Mouse (Mus musculus) cerebellum, postnatal 25 days (tissue): ENCODE results near the gene Kirrel3.
A peak's percentile ranks its signal among the peaks of the same experiment; 100 is the strongest.

Experiments
- DNase-seq, 2 experiments: peaks; one replicate each; pipeline ENCODE4 v3.0.0; 2021; ENCODE audit warnings: mixed read lengths in 2 of 2

Kirrel3 gene

DNA sequence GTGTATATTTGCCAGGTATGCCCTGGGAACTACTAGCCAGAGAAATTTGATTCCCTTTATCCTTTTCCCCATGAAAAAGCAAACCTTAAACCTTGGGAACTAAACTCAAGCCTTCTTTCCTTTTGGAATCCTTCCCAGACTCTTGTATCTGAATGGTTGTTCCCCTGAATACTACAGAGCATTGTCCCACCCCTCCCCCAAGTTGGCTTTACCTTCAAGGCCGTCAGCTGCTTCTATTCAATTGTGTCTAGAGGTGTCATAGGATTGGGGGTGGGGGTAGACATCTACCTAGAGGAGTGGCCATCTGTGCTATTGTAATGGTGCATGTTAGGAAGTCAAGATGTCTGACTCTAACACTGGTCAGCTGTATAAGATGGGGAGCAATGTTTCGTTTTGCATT is 351.1 kb downstream of the Kirrel3 start:
- DNase-seq: peak in 1 of 2 experiments; percentile 36

DNA sequence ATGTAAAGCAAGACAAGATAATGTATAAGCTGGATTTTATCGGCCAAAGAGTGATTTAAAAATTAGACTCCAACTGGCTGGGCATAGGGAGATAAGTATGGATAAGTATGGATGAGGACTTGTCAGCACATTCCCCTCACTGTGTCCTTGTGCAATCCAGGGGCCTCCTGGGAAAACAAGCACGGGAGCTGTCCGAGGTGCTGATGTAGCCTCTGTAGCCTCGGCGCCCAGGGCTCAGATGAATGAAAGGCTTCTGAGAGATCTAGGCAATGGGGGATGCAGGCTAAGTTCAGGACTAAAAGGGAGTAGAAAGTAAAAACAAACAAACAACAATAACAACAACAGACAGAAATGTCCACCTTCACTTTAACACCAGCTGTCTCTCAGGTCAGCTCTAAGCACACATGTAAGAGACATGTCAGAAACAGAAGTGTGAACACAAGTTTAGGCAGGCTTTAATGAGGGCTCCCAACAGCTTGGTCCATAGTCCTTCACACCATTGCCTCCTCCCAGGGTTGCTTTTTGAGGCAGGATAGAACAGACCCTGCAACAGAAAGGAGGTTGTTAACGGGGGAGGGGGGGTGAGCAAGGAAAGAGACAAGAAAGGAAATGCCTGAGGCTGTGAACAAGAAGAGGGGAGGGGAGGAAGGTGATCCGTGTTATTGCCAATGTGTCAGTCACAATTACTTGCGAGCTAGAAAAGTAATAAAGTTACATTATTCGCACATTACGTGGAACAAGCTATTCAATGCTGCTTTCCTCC is 352.2 kb downstream of the Kirrel3 start:
- DNase-seq: no peak

DNA sequence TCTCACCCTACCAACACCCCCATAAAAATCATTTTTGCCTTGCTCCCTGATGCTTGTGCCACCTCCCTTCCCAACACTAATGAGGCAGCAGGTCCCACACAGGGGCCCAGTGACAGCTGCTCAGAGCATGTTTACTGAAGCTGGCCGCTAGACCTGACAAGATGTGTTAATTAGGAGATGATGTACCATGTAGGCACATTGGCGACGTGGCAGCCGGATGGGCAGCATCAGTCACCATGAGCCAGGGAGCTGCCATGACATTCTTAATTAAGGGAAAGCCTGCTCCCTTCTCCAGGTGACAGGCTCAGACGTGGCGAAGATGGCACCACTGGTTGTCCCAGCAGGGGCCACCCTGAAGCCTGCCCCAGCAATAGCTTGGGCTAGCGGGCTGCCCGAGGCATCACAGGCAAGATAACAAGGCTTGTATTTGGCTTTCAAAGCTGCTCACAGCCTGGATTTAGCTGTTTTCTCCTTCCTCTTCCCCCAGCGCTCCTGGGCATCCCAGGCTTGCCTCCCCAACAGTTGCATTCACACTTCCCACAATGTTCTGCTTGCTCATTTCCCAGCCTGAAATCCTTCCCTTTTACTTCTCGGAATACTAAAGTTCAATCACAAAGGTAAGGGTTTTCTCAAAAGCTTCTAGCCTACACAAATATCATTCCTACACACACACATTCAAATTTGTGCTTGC is 357.7 kb downstream of the Kirrel3 start:
- DNase-seq: no peak

DNA sequence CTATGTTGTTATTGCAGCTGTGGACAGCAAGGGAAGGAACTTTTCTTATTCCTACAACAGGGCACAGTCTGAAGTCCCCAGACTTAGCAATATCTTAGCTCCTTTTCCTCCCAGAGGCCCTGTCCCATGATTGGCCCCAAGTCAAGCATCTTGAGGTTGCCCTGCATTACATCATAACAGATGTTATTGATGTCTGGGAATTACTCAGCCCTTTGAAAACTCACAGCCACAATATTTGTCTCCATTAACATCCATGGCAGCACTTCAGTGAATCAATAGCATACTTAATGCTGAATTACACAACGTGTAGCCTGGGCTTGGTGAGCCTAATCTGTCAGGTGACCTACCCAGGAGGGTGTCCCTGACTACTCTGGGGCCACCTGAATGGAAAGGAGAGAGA is 360.7 kb downstream of the Kirrel3 start:
- no peak for DNase-seq

DNA sequence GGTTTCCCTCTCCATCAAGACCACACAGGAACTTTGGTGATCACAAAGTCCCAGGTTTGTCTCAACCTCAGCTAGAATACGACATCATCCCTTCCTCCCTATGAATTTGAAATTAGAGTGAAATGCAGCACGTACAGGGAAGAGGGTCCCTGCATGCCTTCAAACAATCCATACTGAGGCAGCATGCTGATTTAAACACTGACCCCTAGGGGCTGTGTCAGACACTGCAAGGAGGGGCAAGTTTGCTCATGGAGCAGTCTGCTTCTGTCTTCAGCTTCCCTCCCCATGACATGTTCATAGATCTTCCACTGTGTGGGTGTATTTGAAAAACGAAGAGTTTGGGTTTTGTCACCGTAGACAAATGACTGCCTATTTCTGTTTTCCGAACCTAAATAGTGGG is 362.0 kb downstream of the Kirrel3 start:
- peak in 1 of 2 experiments; percentile 53 for DNase-seq

DNA sequence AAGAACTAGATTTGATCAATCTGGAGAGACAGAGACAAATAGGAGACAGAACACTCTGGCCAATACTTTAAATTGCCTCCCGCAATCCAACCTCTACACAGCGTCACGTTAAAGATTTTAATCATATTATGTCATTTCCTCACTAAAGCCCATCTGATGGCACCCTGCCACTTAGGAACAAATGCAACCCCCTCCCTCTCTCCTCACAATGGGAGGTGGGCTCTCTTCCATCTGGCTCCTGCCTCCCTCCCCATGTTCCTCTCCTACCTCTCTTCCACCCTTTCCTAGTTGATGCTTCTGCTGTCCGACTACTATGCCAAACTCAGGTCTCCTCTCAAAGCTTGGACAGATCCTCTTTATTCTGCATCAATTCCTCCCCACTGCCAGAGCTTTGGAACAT is 365.4 kb downstream of the Kirrel3 start:
- peak in 1 of 2 experiments; percentile 55 for DNase-seq

DNA sequence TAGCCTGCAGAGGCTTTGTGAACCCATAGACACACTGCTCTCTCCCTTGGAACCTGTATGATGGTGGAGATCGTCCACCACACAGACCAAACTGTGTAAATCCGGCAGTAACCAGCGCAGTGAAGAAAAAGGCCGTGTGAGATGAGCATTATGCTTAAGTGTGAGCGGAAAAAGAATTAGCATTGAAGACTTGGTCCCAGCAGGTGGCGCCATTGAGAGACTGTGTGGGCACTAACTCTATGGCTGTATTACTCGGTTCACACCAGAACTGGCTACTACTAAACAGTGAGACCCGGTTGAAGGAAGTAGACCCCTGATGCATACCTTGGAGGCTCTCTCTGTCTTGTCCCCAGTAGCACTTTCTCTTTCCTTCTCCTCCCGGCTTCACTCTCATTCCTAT is 371.9 kb downstream of the Kirrel3 start:
- DNase-seq: no peak

DNA sequence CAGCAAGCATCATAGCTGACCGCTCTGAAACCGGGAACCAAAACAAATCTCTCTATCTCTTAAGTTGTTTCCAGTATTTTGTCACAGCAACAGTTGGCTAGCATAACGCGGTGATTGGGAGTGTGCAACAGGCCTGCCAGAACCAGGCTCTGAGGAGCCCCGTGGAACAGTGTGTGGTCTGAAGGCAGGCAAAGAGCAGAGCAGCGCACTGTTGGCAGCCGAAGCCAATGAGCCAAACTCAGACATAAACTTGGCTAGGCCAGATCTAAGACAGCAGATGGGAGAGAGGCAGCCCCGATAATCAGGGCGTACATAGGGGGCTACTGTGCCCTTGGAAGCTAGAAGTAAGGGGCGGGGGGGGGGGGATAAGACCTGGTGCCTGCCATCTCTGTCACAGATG is 372.4 kb downstream of the Kirrel3 start:
- no peak for DNase-seq

DNA sequence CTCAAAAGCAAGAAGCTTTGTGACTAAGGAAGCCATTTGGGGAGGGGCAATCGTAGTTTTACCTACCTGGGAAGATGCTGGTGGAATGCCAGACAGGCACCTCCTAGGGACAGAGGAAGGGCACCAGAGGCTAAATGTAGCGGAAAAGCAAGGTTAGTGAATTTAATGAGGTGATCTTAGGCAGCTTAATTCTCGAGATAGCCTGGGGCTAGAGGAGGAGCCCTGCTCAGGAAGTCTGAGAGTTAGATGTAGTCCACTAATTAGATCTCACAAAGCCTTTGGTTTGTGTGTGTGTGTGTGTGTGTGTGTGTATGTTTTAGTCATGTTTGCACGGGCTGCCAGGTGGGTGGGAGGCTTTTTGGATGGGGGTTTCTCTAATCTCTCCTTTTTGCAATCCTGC is 375.2 kb downstream of the Kirrel3 start:
- peak in 1 of 2 experiments; percentile 46 for DNase-seq

DNA sequence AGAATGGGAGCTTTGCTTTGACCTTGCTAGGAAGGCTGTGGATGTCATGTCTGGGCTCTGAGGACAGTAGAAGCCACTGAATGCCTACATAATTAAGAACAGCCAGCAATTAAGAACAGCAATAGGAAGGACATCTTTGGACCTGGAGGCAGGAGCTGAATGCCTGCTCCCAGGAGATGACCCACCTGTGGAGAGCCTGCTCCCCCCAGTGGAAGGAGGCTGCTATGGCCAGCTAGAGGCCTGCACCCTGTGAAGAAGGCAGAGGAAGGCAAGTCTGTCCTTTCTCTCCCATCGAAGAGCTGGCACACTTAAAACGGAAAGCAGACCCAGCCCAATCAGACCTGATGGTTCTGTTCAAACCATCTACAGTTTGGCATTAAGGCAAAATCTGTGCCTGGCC is 376.1 kb downstream of the Kirrel3 start:
- peak; percentile 80 to 87 for DNase-seq

DNA sequence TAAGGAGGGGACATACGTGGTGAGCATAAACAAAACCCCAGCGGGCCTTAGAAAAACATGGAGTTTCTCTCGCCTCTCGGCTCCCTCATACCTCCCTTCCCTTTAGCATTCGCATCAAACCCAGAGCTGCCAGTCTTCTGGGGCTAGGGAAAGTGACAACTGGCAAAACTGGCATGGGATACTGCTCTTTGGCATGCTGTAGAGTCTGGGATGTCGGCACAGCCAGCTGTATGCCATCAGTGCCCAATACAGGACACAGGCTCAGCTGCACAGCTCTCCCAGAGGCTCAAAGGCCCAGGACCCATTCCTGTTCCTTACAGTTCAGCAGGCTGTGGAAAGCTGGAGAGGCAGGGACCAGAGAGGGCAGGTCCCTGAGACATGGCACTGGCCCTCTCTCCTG is 379.9 kb downstream of the Kirrel3 start:
- no peak for DNase-seq

DNA sequence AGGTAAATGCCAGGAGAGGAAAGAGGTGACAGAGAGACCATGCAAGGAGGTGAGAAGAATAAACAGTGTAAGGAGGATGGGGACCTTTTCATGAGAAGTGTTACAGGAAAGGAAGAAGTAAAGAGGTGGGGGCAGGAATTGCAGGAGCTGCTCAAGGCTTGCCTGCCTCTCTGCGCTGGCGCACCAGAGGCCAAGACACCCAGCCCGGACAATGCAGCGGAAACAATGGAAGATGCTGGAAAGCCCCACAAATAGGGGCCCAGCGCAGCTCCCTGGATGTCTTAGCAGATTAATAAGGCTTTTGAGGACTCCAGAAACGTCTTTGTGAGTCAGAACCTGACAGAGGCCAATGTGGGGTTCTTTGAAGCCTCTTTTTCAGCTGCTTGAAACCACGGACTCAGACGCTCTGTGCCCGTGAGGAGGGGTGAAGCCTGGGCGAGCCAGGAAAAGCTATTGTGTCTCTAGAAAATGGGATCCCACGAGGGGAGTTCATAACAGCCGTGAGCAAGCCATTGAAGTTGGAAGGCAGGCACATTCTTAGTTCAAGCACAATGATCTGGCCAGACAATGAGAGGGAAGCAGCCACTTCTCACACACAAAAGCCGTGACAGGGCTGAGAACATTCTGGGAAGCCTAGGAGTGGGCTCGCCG is 385.7 kb downstream of the Kirrel3 start:
- DNase-seq: no peak

DNA sequence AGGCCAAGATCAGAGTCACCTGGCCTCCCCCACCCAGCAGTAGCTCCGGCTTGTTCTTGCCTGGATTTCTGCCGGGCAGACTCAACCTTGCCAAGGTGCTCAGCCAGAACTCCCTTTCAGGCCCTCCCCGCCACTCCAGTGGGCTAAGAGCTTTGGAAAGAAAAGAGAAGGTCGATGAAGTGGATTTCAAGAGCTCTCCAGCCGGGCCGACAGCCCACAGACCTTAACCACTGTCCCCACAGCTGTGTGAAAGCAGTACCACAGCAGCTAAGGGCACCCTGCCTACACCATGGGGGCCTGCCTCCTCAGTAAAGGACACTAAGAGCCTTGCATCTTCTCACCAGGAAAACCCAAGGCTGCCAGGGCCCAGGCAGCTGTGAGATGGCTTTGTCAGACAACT is 389.5 kb downstream of the Kirrel3 start:
- DNase-seq: peak; percentile 34 to 56

DNA sequence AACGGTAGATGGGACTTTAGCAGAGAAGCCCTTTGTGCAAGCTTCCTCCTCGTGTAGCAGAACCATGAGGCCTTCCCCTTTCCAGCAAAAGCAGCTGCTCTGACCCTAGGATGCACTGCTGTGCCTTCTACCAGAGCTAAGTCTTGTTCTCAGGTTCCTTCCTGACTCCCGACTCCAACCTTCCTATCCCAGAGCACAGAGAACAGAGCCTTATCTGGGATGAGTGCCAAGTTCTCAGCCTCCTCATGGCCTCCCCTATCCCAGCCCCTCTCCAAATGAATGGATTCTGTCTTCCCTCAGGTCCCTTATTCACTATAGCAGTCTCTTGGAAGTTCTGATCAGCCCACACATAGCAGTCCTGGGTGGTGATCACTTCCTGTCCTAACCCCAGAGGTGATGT is 391.5 kb downstream of the Kirrel3 start:
- peak in 1 of 2 experiments; percentile 33 for DNase-seq

DNA sequence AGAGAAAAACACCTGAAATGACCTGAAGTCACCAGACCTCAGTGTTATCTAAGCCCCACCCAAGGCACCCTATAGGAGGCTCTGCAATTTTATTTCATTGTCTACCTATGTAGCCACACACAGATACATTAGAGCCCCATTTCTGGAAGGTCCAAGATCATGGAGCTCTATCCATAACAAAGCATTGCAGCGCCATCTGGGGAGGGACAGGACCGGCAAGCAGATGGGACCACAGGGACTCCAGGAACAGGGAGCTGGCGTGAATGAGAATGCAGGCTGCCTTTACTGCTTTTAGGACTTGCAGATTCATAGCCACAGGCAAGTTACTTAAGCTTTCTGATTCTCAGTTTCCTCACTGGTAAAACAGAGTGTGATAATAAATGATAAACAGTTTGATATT is 392.1 kb downstream of the Kirrel3 start:
- peak; percentile 78 to 85 for DNase-seq

DNA sequence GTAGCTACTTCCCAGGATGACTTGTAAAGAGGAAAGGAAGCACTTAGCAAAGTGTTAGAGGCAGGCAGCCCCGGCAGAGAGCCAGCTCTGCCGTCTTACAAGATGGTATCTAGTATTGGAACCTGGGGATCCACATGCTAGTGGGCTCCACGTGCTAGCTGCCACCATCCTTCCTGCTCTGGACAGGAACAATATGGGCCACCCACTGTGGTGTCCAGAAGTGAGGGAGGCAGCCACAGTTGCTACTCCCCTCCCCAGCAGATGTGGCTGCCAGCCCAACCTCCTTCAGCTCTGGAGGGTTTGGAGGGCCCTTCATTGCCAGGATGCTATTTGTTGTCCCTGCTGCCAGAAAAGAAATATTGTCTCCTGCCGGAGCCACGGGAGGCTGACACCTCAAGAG is 396.1 kb downstream of the Kirrel3 start:
- no peak for DNase-seq

DNA sequence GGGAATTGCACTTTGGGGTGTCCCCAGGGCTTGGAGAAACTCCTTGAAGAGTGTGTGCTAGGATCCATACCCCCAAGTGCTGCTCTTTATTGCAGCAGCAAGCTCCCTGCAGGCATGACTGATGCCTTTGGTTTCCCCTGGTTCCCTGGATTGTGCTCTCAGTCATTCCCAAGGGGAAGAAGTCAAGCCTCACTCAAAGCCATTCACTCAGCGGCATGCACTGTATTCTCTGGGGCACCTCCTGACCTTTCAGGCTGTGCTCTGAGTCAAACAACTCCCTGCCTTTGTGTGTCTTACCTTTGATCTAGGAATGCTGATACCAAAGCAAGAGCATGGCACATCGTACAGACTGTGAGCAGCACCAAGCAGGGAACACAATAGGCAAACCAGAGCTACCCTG is 396.5 kb downstream of the Kirrel3 start:
- no peak for DNase-seq

DNA sequence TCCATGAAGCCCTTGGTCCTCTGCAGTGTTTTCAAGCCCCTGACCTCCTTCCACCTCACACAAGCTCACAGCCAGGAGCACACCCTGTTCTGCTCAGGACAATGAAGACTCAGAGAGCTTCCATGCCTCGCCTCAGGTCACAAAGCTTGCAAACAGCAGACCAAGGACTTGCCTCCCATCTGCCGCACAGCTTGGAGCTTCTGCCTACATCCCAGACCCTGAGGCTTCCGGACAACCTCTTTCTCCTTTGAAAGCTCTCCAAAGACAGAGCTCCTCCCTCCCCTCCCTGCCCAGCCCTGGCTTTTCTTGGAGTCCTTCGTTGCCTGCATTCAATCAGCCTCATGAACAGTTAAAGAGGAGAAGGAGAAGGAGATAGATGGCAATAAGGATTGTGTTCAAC is 397.4 kb downstream of the Kirrel3 start:
- peak; percentile 74 to 82 for DNase-seq

DNA sequence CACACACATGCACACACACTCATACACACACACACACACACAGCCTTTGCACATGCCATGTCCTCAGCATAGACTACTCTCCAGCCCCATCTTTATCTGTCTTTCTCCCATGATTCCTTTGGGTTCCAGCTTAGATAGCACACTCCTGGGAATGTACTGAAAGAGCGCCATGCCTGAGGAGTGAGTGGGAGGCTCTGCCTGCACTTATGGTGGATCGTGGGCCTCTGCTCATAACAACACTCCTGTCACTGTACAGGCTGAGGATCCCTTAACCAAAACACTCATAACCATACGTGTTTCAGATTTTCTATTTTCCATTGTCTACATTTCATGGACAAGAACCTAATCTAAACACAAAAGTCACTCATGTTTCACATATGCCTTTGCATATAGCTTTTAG is 398.6 kb downstream of the Kirrel3 start:
- no peak for DNase-seq

DNA sequence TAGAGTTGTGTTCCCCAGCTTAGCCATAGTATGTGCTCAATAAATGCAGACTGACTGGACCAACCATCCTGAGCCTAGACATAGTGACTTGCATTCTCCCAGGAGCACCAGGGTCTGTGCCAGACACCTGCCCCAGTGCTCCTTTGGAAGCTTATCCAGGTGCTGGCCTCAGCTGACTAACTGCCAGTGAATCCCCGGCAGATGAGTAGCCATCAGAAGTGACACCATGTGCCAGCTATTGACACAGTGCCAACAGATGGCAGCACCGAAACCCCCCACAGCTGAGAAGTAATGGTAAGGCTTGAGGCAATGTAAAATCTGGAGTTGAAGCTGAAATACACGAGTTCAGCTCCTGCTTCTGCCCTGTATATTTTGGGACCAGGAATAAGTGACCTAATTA is 399.2 kb downstream of the Kirrel3 start:
- DNase-seq: no peak

DNA sequence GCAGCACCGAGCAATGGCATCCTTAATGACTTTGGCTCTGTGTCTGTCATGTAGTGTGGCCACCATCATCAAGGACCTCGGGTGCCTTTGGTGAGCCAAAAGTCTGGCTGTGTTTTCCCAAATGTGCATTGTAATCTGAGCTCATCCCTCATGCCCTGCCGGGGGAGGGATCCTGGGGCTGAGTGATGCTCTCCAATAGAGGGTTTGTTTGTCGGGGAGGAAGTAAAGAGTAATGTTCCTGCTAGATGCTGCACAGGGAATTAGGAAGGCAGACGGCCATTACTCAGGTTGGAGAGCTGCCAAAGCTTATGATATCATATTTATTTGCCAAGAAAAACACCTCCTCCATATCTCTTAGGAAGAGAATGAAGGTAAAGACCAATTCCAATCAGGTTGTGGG is 401.1 kb downstream of the Kirrel3 start:
- peak; percentile 79 for DNase-seq

DNA sequence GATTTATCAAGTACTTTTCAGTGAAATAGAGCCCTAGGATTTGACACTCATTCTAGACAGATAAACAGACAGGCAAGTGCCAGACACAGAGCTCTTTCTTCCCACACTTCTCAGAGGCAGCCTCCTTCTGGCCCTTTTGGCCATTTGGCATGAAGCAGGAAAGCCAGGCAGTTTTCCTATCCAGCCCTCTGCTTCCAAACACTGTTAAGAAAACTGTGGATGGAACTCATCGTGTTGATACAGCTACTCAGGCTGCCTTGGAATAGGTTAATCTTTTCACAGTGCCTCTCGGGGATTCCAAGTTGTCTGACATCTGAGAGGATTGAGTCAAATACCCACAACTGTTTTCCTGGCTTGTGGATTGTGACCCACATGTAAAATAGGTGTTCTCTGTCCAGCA is 401.5 kb downstream of the Kirrel3 start:
- DNase-seq: peak; percentile 70

DNA sequence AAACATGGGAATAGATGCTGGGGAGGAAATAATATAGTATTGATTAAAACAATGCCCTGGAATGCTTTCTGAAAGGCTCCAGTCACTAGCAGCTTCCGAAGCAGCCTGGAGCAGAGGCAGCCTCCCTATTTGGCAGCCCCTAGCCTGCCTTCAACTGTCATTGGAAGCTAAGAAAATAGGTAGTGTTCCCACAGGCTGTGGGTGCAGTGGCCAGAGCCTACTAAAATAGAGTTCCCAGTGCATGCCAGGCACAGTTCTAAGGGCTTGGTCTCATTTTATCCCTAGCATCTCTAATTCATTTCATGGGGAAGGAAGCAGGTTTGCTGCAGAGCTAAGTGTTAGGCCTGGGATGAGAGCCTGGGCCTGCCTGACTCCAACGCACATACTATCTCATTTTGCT is 402.6 kb downstream of the Kirrel3 start:
- DNase-seq: no peak

DNA sequence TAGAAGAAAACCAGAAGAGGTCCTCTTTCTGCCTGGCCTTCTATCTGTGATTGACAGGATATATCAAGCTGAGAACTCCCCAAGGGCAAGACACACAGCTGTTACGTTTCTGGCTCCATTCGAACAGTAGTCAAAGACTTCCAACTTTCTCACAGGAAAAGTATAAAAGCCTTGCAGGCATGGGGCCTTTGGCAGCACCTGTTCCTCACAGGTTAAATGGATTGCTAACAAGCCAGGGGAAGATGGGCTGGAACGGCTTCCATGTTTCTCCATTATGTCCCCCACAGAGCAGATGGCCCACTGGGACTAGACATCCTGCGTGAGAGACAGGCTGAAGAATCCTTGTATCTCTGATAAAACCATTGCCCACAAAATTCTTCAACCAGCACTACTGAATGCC is 415.5 kb downstream of the Kirrel3 start:
- DNase-seq: peak; percentile 49 to 59
